Mouse (Mus musculus) neutrophil, adult 65 days (primary cell): ENCODE results near the gene Cbr1. TPM values are rescaled to one million over a fixed set of nuclear protein-coding genes. Genes with fewer than 3 reads are reported as not detected.

Source experiments
- total RNA-seq: library from RNA; stranded (reverse); gene quantifications from 2 replicates; pipeline ENCODE4 v1.2.4, GENCODE M21; 2023

Gene Cbr1
- 2.1 and 4.2 TPM in 2 replicates for total RNA-seq

DNA sequence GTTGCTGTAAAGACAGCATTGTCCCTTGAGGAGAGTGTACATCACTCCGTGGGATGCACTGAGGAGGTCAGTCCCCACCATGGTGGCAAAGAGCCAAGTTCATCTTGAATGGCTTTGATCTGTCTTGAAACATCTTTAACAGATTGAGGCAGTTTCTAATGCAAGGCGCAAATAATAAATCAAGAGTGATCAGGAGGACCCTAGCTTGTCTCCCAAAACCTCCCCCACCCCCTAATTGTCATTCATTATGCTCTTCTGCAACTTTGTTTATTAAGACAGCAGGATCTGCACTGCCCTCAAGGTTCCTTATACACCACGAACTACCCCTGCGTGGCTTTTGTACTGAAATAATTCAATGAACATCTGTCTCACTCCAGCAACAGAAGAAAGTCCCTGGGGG lies at the start of gene Cbr1:
Gene Cbr1 (plus strand): TSS at position 301 of the 400 bp plus-strand sequence.

DNA sequence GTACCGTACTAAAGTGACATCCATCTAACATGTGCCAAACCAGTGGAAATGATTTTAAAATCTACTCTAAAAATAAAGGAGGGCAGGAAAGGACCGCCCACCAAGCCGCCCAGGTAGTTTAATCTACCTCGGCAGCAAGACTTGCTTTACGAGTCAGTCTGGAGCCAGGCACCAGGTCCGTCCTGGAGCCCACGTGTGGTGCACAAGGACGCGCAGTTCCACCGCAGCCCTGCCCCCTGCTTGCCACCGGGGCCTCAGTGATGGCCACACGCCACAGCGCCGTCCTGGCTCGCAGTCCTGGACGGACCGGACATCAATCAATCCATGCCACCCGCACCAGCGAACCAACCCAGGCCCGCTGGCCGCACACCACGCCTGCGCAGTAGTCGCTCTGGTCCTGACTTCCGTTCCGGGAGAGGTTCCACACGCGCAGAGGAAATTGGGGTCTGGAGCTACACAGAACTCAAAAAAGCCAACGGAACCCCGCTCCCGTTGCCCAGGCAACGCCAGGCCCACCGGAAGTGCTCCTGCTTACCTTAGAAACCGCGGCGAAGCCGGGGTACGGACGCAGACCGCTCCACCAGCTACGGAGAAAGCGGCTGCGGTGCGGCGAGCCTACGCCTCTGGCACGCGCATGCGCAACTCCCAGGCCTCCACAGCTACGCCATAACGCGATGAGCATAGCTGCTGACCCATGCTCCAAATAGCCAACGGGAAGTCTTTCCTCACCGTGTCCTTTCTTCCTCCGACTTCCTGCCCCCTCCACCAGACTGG lies 2.0 kb upstream of the Cbr1 start, which contains the start of gene Setd4:
Gene Setd4 (minus strand): TSS at position 625 of the 774 bp plus-strand sequence.

DNA sequence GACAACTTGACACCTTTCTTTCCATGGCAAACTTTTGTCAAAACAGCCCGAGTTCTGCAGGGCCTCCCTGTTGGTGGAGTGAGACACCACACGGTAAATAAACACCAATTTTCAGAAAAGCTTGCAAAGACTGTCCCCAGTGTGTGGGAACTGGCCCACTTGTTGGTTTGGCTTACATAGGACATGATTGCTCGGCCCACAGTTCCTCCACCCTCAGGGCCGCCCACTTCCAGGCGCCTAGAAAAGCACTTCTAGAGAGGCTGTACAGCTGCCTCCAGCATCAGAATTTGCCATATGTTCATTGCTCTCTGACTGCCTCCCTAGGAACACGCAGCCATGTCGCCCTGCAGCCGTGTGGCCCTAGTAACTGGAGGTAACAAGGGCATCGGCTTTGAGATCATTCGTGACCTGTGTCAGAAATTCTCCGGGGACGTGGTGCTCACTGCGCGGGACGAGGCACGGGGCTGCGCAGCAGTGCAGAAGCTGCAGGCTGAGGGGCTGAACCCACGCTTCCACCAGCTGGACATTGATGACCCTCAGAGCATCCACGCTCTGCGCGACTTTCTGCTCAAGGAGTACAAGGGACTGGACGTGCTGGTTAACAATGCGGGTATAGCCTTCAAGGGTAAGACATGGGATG lies 22.2 kb downstream of the Cbr1 start, which contains the start of gene Gm5678:
Gene Gm5678 (plus strand): TSS at position 337 of the 640 bp plus-strand sequence.

Other genes starting within 250 kb of the Cbr1 start
- gene Setd4, start 1.8 kb upstream of the Cbr1 start, total RNA-seq = 2.0 TPM in 2 replicates
- gene Gm5678, start 22.2 kb downstream of the Cbr1 start, total RNA-seq = not detected in 2 replicates
- gene Cbr3, start 77.4 kb downstream of the Cbr1 start, total RNA-seq = 1.7 and 2.2 TPM in 2 replicates
- gene Dop1b, start 106.1 kb downstream of the Cbr1 start, total RNA-seq = 71.4 and 82.3 TPM in 2 replicates
- gene Morc3, start 226.3 kb downstream of the Cbr1 start, total RNA-seq = 104 and 118 TPM in 2 replicates